Mouse (Mus musculus) C3H10T1/2 (cell line): Measurements from ENCODE around the gene Usp15. TPM values are rescaled to one million over a fixed set of nuclear protein-coding genes. Genes with fewer than 3 reads are reported as not detected.

Experiments
- polyA plus RNA-seq, 2 experiments: library from polyadenylated mRNA; unstranded; fragments of >200 nt; fragmentation: generic; extraction: Trizol; gene quantifications; one replicate each; pipeline ENCODE4 v1.2.1; 2012; ENCODE audit warnings: missing spikeins in 2 of 2

The Usp15 gene
- polyA plus RNA-seq, result 1 to 10 TPM; 1.8 to 9.9 TPM

DNA sequence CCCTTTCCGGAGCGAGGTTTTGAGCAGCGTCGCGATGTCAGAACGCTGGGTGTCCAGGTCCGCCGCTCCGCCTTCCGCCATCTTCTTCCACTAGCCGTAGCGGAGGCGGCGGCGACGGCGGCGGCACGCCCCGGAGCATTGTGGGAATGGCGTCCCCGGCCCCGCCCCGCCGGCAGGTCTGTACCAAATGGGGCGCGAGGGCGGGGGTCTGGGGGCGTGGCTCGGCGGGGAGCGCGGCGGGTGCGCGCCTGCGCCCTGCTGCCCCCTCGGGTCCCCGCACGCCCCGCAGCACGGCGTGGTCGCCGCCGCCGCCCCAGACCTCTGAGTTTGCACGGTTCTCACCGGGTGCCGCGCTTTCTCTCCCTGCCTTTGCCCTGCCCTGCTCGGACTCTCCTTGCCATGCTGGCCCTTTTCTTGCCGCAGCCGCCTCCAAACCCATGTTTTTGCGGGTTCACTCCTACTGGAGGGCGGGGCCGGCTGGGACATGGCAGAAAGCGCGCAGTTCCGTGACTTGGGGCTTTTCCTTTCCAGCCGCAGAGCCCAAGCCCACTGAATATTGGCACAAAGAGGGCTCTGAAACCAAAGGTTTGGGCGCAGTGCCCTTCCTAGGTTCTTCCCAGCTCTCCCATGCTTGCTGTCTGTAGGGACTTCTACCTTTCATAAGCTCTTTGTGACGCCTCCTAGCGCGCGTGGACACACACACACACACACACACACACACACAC lies at the start of gene Usp15:
Gene Usp15, minus strand, starts transcription at position 161 of the 725 bp plus-strand sequence.

DNA sequence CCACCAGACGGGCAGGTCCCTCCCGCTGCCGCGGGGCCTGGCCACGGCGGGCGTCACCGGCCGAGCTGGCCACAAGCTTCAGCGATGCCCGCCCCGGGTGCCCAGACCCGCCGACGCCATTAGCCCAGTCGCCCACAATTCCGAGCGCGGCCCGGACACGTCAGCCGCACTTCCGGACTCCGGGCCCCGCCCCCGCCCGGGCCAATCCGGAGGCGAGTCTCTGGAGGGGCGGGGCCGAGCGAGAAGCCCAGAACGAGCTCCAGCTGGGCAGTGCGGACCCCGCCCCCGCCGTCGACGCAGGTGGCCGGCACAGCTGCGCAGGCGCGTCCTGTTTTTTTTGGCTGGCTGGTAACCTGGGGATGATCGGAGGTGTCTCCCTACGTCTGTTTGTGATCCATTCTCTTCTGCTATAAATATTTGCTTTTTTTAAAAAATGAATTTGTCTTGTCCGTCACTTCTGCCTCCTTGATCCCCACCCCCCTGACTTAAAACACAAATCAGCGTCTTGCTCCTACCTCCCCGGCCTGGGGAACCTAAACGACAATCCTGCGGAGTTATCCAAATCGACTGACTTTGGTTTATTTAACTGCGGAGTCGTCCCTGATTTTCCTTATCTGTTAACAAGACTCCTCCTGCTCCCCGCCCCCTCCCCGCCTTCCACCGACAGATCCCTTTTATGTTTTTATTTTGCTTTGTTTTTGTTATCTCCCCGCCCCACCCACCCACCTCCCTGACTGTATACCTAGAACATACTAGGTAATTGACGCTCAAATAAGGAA lies 120.4 kb downstream of the Usp15 start, which contains the start of gene Mon2:
Gene Mon2, minus strand, starts transcription at position 261 of the 779 bp plus-strand sequence.

Other genes with a start within 250 kb of the Usp15 start
- gene Mon2, start 120.5 kb downstream of the Usp15 start, polyA plus RNA-seq, result 10 to 100 TPM in 1 of 2 experiments, 1 to 10 TPM in 1; 8.4 to 44.4 TPM
- gene Fam19a2, start 67.0 kb upstream of the Usp15 start, polyA plus RNA-seq, result under 1 TPM in 1 of 2 experiments, not detected in 1; 0.01 TPM